Mouse (Mus musculus) lung, postnatal 10 days (tissue): ENCODE data around the gene Coasy.
"Not testable (repeated sequence)": the region's sequence is repeated elsewhere in the genome, so short reads cannot be mapped to it uniquely, and the experiment has no call there.

ENCODE experiments used
- DNase-seq: peaks from one replicate; pipeline ENCODE4 v3.0.0; 2021

Coasy gene

DNA sequence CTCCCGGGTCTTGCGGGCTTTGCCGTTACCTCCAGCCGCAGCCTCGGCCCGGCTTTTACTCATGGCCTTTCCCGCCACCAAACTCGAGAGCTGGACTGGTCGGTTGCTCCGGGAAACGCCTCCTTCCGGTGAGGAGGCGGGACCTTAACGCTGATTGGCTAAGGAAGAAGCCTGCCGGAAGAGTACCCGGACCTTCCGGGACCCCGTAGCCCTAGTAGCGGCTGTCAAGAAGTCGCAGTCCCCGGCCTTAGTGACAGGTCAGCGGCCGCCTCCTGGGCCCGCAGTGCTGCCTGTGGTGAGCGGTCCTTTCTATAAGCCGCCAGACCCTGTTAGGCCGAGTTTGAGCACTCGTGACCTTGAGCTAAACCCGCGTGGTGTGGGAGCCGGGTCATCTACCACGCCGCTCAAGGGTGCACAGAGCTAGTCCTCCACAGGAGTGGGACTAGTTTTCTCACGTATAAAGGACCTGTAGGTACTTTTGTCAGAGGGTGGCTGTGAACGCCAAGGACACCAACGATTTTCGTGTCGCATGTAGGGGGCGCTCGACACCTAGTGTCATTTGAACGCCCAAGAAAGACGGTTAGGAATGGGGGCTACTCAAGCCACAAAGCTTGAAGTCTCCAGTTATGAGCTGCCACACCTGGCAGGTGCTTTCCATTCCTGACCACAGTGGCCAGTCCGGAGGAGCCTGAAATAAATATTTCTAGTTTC is 13.1 kb downstream of the Coasy start, which contains the start of gene Psmc3ip:
TSS of gene Psmc3ip (minus strand) at position 123 of the 711 bp plus-strand sequence.
- peak; percentile 97 for DNase-seq

DNA sequence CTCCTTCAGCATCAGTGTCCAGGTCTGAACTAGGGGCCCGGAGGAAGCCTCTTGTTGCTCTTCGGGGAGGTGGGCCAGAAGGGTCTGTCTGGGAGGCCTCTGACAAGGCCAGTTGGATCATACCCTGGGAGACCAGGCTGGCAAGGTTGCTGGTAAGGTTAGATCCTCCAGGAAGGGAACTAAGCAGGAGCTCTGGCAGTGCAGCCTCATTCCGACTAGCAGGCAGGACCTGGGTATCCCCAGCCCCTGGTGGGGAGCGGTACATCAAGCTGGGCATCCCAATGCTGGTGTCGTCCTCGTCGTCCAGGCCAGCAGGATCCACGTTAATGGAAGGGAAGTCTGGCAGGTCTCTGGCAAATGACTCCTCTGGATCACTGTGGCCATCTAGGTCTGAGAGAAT is 15.9 kb downstream of the Coasy start:
- no peak for DNase-seq

- no peak for DNase-seq
These were observed 20.6 kb downstream of the Coasy start for GRCm38 (mm10) chr11:101103011-101103410.

DNA sequence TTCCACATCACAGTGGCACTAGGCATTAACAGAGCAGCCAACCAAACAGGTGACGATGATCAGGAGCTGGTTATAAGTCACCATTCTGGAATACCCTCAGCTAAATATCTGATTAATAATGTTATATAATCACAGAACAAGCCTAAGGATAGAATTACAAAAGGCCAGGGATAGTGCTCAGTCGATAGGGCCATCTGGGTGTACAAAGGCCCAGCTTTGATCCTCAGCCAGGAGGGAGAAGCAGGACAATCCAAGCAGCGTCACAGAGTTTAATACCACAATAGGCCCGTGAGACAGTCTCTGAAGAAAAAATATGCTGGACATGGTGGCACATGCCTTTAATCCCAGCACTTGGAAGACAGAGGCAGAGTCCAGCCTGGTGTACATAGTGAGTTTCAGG is 27.0 kb downstream of the Coasy start:
- no peak for DNase-seq

DNA sequence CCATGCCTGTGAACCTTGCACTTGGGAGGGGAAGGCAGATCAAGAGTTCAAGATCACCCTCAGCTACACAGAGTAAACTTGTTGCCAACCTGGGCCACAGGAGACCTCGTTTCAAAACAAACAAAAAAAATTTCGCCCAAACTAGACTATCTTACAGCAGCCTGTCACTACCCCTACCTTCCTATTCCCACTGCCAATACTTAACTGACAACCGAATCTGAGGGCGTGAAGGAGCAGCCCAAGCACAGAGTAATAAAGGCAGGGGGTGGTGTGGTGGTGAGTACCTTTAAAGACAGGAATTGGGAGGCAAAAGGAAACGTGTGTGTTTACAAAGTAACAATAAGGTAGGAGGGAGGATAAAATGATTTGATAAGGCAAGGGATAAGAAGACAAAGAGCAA is 28.3 kb downstream of the Coasy start:
- DNase-seq = no peak

GRCm38 (mm10) chr11:101111178-101111577 is 28.8 kb downstream of the Coasy start:
- no peak for DNase-seq

- no peak for DNase-seq
These were observed 29.8 kb downstream of the Coasy start for GRCm38 (mm10) chr11:101112186-101112585.

- no peak for DNase-seq
These were observed 33.2 kb downstream of the Coasy start for GRCm38 (mm10) chr11:101115564-101115963.

DNA sequence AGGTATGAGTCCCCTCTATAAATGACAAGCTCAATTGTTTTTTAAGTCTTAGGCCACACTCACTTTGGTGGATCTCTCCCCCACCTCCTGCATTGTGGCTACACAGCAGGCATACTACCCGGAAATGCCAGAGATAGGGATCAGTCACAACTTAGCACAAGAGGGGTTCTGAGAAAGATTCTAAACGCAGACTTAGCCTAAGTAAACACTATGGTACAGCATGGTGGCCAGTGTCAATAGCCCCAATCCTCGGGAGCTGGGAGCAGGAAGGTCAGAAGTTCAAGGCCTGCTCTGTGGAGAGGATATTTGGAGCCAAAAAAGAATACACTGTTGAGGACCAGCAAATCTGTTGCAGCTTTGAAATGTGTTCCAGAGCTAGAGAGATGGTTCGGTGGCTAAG is 35.7 kb downstream of the Coasy start:
- no peak for DNase-seq

DNA sequence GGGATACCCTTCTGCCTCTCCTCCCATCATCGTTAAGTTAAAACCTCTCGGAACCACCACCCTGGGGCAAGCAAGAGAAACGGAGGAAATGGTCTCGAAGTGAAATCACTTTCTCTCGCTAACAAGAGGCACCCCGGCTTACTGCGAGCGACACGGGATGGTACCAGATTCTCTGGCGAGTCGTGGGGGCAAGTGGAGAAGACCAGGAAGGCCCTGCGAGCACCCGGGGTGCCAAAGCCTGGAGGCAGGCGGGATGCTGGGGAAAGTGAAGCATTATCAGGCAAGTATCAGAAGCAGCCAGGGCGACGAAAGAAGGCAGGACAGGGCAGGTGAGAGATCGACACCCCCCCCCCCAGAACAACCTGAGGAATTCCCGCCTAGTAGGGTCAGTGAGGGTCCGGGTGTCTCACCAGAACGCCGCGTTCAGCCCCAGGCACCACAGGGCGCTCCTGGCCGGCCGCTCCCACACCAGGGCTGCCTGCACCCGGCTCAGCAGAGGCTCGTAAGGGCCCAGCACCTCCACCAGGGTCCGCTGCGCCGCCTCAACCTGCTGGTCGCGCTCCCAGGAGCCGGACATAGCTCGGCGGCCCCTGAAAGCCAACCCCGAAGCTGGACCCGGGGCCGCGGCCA is 36.9 kb downstream of the Coasy start:
- DNase-seq = no peak

GRCm38 (mm10) chr11:101119761-101120544 is 37.6 kb downstream of the Coasy start, which contains the start of the genes Retreg3 and Tubg1:
TSS of gene Retreg3 (minus strand) at chr11:101119893.
TSS of gene Tubg1 (plus strand) at chr11:101119938.
- DNase-seq = peak; percentile 99

DNA sequence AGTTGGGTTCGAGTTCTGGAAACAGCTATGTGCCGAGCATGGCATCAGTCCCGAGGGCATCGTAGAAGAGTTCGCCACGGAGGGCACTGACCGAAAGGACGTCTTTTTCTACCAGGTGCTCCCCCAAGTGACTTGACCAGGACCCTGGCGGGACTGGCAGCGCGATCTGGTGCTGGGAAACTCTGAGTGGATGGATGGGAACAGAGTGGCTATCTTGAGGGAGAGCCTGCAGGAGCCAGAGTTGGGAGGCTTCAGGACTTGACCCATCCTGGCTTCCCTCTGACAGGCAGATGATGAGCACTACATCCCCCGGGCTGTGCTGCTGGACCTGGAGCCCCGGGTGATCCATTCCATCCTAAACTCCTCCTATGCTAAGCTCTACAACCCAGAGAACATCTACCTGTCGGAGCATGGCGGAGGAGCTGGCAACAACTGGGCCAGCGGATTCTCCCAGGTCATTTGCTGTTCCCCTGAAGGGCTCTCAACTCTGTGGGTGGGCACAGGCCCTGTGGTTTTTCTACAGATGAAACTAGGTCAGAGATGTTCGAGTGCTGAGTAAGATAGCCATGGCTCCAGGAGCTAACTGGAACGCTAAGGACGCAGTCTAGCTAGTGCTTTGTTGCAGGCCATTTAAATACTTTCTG is 38.3 kb downstream of the Coasy start:
- no peak for DNase-seq

DNA sequence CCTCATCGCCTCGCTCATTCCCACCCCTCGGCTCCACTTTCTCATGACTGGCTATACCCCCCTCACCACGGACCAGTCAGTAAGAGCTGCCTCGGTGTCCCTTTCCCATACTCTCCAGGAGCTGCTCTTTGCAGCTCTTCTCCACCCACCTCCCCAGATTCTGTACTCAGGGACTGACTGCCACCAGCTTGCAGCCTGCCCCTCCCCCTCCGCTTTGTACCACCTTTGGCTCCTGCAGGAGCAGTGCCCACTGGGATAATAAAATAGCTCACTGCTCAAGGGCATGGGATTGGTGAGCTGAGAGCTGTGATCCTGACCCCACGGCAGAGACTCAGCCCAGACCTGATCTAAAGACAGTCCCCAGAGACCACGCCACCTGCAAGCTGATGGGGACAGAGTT is 42.1 kb downstream of the Coasy start:
- DNase-seq = not testable (repeated sequence)

DNA sequence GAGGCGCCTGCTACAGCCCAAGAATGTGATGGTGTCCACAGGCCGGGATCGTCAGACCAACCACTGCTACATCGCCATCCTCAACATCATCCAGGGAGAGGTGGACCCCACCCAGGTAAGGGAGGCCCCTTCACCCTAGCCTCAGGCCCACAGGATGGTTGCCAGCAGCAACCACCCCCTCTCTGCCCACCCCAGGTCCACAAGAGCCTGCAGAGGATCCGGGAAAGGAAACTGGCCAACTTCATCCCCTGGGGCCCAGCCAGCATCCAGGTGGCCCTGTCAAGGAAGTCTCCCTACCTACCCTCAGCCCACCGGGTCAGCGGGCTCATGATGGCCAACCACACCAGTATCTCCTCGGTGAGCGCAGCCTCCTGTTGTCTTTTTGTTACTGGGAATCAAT is 42.6 kb downstream of the Coasy start:
- not testable (repeated sequence) for DNase-seq

DNA sequence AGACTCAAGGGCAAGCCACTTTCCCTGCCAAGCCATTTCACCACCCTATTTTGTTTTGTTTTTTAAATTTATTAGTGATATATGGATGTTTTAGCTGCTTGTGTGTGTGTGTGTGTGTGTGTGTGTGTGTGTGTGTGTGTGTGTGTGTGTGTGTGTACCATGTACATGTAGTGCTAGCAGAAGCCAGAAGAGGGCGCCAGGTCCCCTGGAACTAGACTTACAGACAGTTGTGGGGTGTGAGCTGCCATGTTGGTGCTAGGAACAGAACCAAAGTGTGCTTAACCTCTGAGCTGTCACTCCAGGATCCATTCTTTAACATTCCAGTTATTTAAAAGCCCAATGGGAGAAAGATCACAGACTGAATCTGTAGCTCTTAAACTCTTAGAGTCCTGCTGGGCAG is 44.7 kb downstream of the Coasy start:
- DNase-seq = no peak

GRCm38 (mm10) chr11:101128996-101129577 is 46.7 kb downstream of the Coasy start:
- no peak for DNase-seq

DNA sequence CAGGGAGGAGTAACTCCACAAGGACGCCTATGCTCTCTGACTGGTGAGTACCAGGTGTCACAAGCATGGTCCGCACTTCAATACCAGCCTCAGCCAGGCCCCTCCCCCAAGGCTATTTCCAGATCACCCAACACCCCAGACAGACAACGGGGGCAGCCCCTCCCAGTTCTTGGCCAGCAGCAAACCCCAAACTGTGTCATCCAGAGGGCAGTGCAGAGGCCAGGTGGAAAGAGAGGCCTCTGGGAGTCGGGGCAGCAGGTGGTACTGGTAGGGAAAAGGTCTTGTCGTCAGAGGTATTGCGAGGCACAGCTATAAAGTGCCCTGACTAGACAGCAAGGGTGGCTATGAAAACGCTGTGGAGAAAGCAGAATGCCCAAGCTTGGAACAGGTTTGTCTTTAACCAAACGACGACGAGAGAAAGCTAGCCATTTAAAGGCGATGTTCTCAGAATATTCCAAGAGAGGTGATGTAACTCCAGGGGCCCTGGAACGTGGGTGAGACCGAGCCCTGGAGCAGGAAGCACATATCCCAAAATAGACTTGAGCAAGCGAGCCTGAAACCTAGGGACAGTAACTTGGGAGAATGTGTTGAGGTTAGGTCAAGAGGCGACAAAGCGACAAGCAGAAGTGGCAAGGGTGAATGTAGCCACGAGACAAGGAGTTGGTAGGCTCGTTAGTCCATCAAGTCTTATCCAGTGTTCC is 47.8 kb downstream of the Coasy start:
- DNase-seq = peak; percentile 48

DNA sequence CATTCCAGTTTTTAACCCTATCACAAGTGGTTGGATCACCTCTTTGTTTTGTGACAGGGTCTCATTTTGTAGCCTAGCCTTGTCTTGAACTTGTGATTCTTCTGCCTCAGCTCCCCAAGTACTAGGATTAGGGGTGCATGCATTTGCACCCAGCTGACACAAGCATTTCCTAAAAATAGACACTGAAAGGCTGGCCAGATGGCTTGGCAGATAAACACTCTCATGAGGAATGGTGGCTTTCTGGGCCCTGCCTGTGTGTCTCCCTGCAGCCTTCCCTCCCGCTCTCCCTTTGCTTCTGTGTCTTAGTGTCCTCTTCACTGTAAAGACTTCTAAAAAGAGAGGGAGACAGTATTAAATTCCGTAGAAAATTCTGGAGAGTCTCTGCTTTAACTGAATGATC is 48.8 kb downstream of the Coasy start:
- DNase-seq = no peak

DNA sequence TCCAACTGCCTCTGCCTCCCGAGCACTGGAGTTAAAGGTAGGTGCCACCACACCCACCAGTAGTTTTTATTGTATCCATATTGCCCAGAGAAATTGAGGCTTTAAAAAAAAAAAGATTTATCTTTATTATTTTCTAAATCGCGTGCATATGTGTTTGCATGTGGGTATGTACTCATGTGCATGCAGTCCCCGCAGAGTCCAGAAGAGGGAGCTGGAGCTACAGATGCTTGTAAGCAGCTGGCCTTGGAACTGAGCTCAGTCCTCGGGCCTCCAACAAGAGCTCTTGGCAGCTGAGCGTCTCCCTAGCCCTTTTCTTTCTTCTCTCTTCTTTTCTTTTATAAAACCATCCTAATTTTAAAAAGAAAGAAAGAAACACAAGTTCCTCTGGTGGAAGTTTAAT is 49.3 kb downstream of the Coasy start:
- DNase-seq = peak; percentile 51

DNA sequence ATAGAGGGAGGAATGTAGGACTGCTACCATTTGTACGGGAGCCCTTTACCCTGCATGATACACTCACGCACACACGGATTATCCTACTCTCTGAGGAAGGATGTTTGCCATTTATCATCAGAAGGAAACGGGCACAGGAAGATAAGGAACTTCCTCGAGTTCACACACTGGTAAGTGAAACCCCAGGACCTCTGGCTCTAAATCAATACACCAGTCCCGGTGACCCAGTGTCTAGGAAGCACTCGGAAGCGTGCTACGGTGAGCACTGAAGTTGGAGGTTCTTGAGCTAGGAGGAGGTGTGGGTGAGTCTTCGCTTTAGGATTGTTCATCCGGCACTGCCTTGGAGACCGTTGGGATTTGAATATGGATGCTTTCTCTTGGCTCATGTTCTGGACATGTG is 50.7 kb downstream of the Coasy start:
- DNase-seq = no peak

DNA sequence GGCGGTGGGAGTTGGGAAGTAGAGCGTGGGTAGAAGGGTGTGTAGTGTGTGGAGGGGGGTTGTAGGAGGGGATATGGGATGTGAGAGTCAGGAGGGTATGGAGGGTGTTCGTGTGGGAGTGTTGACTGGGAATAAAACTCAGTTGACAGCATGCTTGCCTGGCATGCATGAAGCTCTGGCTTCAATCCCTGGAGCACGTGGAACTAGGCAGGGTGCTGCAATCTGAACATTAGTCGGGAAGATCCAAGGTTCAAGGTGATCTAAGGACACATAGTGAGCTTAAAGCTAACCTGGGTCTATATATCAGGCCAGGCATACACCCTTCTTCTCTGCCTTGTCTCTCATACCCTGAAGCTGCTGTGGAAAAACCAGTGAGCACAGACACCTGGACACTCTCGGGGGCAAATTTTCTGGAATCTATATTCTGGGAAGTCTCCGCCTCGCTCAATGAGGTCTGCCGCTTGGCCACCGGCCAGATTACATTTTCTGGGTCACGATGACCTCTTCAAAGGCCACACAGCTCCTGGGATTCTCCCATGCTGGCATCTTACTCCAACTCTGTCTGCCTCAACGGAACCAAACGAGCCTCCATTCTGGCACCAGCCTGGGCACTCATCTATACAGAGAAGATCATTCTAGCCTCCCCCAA is 52.0 kb downstream of the Coasy start:
- DNase-seq = no peak
